Mouse (Mus musculus): ENCODE measurements around the gene Cenpm.

DNA sequence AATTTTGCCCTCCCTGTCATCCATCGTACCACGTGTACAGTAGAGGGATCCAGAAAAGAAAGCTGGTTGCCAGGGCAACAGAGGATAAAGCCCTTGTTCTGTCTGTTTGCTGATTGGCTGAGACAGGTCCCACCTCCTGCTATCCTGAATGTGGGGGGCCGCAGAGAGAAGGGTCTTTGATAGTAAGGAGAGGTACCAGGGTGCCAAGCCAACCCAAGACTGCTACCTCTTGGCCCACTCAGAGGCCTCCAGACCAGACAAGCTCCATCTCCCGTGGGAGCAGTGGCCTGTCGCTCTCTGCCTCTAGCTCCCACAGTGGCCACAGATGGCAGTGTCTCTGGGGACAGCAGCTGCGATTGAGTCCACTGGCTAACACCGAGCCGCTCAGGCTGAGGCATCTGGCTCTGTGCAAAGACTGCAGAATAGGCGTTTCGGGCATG lies 11.4 kb upstream of the Cenpm start:
- TF ChIP-seq CTCF (IDR thresholded peaks at IDR 0.05; ENCODE audit: low read depth) (peak; percentile 26; the same call in 1 of the 2 replicates), EP300 (IDR thresholded peaks at IDR 0.05; ENCODE audit: low read depth) (no peak)

All from liver, postnatal 0 days (tissue).